Mouse (Mus musculus): ENCODE data around the gene Cnot1. TPM values are rescaled to one million over a fixed set of nuclear protein-coding genes. Genes with fewer than 3 reads are reported as not detected.

Cnot1 gene
- polyA plus RNA-seq, 1 experiment from 2014 or later = 109 TPM

- no peaks in the 10 kb centered on the region for H3K4me1 ChIP-seq (ENCODE audit: control insufficient read depth, insufficient read depth, low read length)
- 83% methylated on average over 3 of the region's 3 CpGs for WGBS
Measured at GRCm38 (mm10) chr8:95822699-95823098, 15.4 kb upstream of the Cnot1 start.

GRCm38 (mm10) chr8:95822096-95822495 is 14.8 kb upstream of the Cnot1 start:
- H3K4me3 ChIP-seq (ENCODE audit: low read depth, low read length) = no peak overlapping the region
- H3K27ac ChIP-seq (ENCODE audit: low read depth, low read length) = no peak overlapping the region
- 75% methylated on average over 5 of the region's 5 CpGs for WGBS
- no peak for ATAC-seq (ENCODE audit: low FRiP score)
- no peaks in the 10 kb centered on the region for H3K36me3 ChIP-seq (ENCODE audit: control insufficient read depth, insufficient read depth, low read length)
- H3K9me3 ChIP-seq (ENCODE audit: control insufficient read depth, low read length) = no peaks in the 10 kb centered on the region
- no peaks in the 10 kb centered on the region for H3K4me1 ChIP-seq (ENCODE audit: control insufficient read depth, insufficient read depth, low read length)
- no peak overlapping the region for H3K4me2 ChIP-seq
- DNase-seq (ENCODE audit: low spot score, missing footprints) = no peak
- H3K9ac ChIP-seq (ENCODE audit: low read length) = no peak overlapping the region
- no peaks in the 10 kb centered on the region for H3K27me3 ChIP-seq (ENCODE audit: control insufficient read depth, insufficient read depth, low read length)

More at GRCm38 (mm10) chr8:95822699-95823098, 15.4 kb upstream of the Cnot1 start:
- DNase-seq (ENCODE audit: low spot score, missing footprints) (no peak), ATAC-seq (ENCODE audit: low FRiP score) (no peak)
- H3K9me3 ChIP-seq (ENCODE audit: control insufficient read depth, low read length) = no peaks in the 10 kb centered on the region
- H3K36me3 ChIP-seq (ENCODE audit: control insufficient read depth, insufficient read depth, low read length) = no peaks in the 10 kb centered on the region
- no peak overlapping the region for H3K4me2 ChIP-seq
- H3K4me3 ChIP-seq (ENCODE audit: low read depth, low read length) = no peak overlapping the region
- no peaks in the 10 kb centered on the region for H3K27me3 ChIP-seq (ENCODE audit: control insufficient read depth, insufficient read depth, low read length)
- H3K27ac ChIP-seq (ENCODE audit: low read depth, low read length) = no peak overlapping the region
- no peak overlapping the region for H3K9ac ChIP-seq (ENCODE audit: low read length)

GRCm38 (mm10) chr8:95821266-95821665 is 14.0 kb upstream of the Cnot1 start:
- Histone ChIP-seq H3K4me3 (ENCODE audit: low read depth, low read length) (no peak overlapping the region), H3K4me1 (ENCODE audit: control insufficient read depth, insufficient read depth, low read length) (no peaks in the 10 kb centered on the region), H3K27me3 (ENCODE audit: control insufficient read depth, insufficient read depth, low read length) (no peaks in the 10 kb centered on the region), H3K4me2 (no peak overlapping the region), H3K27ac (ENCODE audit: low read depth, low read length) (no peak overlapping the region), H3K9ac (ENCODE audit: low read length) (no peak overlapping the region), H3K9me3 (ENCODE audit: control insufficient read depth, low read length) (no peaks in the 10 kb centered on the region), H3K36me3 (ENCODE audit: control insufficient read depth, insufficient read depth, low read length) (no peaks in the 10 kb centered on the region)
- ATAC-seq (ENCODE audit: low FRiP score) (no peak), DNase-seq (ENCODE audit: low spot score, missing footprints) (no peak)
- WGBS = 92% methylated on average over 6 of the region's 6 CpGs

GRCm38 (mm10) chr8:95818211-95818610 is 10.9 kb upstream of the Cnot1 start:
- H3K27ac ChIP-seq (ENCODE audit: low read depth, low read length) = no peak overlapping the region
- H3K9ac ChIP-seq (ENCODE audit: low read length) = no peak overlapping the region
- no peak overlapping the region for H3K4me2 ChIP-seq
- WGBS = 39% methylated on average over 1 of the region's 1 CpGs
- ATAC-seq (ENCODE audit: low FRiP score) (no peak), DNase-seq (ENCODE audit: low spot score, missing footprints) (no peak)
- H3K36me3 ChIP-seq (ENCODE audit: control insufficient read depth, insufficient read depth, low read length) = no peaks in the 10 kb centered on the region
- H3K4me3 ChIP-seq (ENCODE audit: low read depth, low read length) = no peak overlapping the region
- no peaks in the 10 kb centered on the region for H3K9me3 ChIP-seq (ENCODE audit: control insufficient read depth, low read length)
- H3K4me1 ChIP-seq (ENCODE audit: control insufficient read depth, insufficient read depth, low read length) = no peaks in the 10 kb centered on the region
- no peaks in the 10 kb centered on the region for H3K27me3 ChIP-seq (ENCODE audit: control insufficient read depth, insufficient read depth, low read length)

- ATAC-seq (ENCODE audit: low FRiP score) (no peak), DNase-seq (ENCODE audit: low spot score, missing footprints) (no peak)
- no peak overlapping the region for H3K4me3 ChIP-seq (ENCODE audit: low read depth, low read length)
- no peaks in the 10 kb centered on the region for H3K36me3 ChIP-seq (ENCODE audit: control insufficient read depth, insufficient read depth, low read length)
- no peaks in the 10 kb centered on the region for H3K4me1 ChIP-seq (ENCODE audit: control insufficient read depth, insufficient read depth, low read length)
- WGBS = 61% methylated on average over 3 of the region's 3 CpGs
- no peak overlapping the region for H3K4me2 ChIP-seq
- no peaks in the 10 kb centered on the region for H3K27me3 ChIP-seq (ENCODE audit: control insufficient read depth, insufficient read depth, low read length)
- no peaks in the 10 kb centered on the region for H3K9me3 ChIP-seq (ENCODE audit: control insufficient read depth, low read length)
- H3K27ac ChIP-seq (ENCODE audit: low read depth, low read length) = no peak overlapping the region
- no peak overlapping the region for H3K9ac ChIP-seq (ENCODE audit: low read length)
Measured at GRCm38 (mm10) chr8:95817597-95817996, 10.3 kb upstream of the Cnot1 start.

GRCm38 (mm10) chr8:95816044-95816708 is 8.9 kb upstream of the Cnot1 start:
- no peak for ATAC-seq (ENCODE audit: low FRiP score)
- no peaks in the 10 kb centered on the region for H3K4me1 ChIP-seq (ENCODE audit: control insufficient read depth, insufficient read depth, low read length)
- no peak overlapping the region for H3K9ac ChIP-seq (ENCODE audit: low read length)
- DNase-seq (ENCODE audit: low spot score, missing footprints) = peak; percentile 26
- 51% methylated on average over 6 of the region's 6 CpGs for WGBS
- no peaks in the 10 kb centered on the region for H3K9me3 ChIP-seq (ENCODE audit: control insufficient read depth, low read length)
- no peak overlapping the region for H3K27ac ChIP-seq (ENCODE audit: low read depth, low read length)
- H3K4me2 ChIP-seq = no peak overlapping the region
- no peak overlapping the region for H3K4me3 ChIP-seq (ENCODE audit: low read depth, low read length)
- no peaks in the 10 kb centered on the region for H3K27me3 ChIP-seq (ENCODE audit: control insufficient read depth, insufficient read depth, low read length)
- no peaks in the 10 kb centered on the region for H3K36me3 ChIP-seq (ENCODE audit: control insufficient read depth, insufficient read depth, low read length)

GRCm38 (mm10) chr8:95810184-95810591 is 2.9 kb upstream of the Cnot1 start:
- Histone ChIP-seq H3K4me1 (ENCODE audit: control insufficient read depth, insufficient read depth, low read length) (peaks cover 8% of the 10 kb centered on the region), H3K4me2 (no peak overlapping the region), H3K9ac (ENCODE audit: low read length) (no peak overlapping the region), H3K36me3 (ENCODE audit: control insufficient read depth, insufficient read depth, low read length) (no peaks in the 10 kb centered on the region), H3K27me3 (ENCODE audit: control insufficient read depth, insufficient read depth, low read length) (no peaks in the 10 kb centered on the region), H3K9me3 (ENCODE audit: control insufficient read depth, low read length) (no peaks in the 10 kb centered on the region), H3K4me3 (ENCODE audit: low read depth, low read length) (no peak overlapping the region), H3K27ac (ENCODE audit: low read depth, low read length) (no peak overlapping the region)
- DNase-seq (ENCODE audit: low spot score, missing footprints) = peak; percentile 26
- 62% methylated on average over 3 of the region's 3 CpGs for WGBS
- no peak for ATAC-seq (ENCODE audit: low FRiP score)

- WGBS = 89% methylated on average over 5 of the region's 5 CpGs
- ATAC-seq (ENCODE audit: low FRiP score) (no peak), DNase-seq (ENCODE audit: low spot score, missing footprints) (no peak)
- Histone ChIP-seq H3K9ac (ENCODE audit: low read length) (no peak overlapping the region), H3K9me3 (ENCODE audit: control insufficient read depth, low read length) (no peaks in the 10 kb centered on the region), H3K27me3 (ENCODE audit: control insufficient read depth, insufficient read depth, low read length) (no peaks in the 10 kb centered on the region), H3K4me2 (no peak overlapping the region), H3K4me3 (ENCODE audit: low read depth, low read length) (no peak overlapping the region), H3K4me1 (ENCODE audit: control insufficient read depth, insufficient read depth, low read length) (peaks cover 8% of the 10 kb centered on the region), H3K27ac (ENCODE audit: low read depth, low read length) (no peak overlapping the region), H3K36me3 (ENCODE audit: control insufficient read depth, insufficient read depth, low read length) (no peaks in the 10 kb centered on the region)
Measured at GRCm38 (mm10) chr8:95809116-95809515, 1.9 kb upstream of the Cnot1 start.

GRCm38 (mm10) chr8:95808631-95809030 is 1.4 kb upstream of the Cnot1 start:
- 87% methylated on average over 4 of the region's 4 CpGs for WGBS

More at GRCm38 (mm10) chr8:95808631-95809030, 1.4 kb upstream of the Cnot1 start:
- no peak overlapping the region for H3K4me3 ChIP-seq (ENCODE audit: low read depth, low read length)
- H3K9me3 ChIP-seq (ENCODE audit: control insufficient read depth, low read length) = no peaks in the 10 kb centered on the region
- DNase-seq (ENCODE audit: low spot score, missing footprints) (peak; percentile 56), ATAC-seq (ENCODE audit: low FRiP score) (no peak)
- H3K27me3 ChIP-seq (ENCODE audit: control insufficient read depth, insufficient read depth, low read length) = no peaks in the 10 kb centered on the region
- no peak overlapping the region for H3K27ac ChIP-seq (ENCODE audit: low read depth, low read length)
- no peak overlapping the region for H3K9ac ChIP-seq (ENCODE audit: low read length)
- peaks cover 8% of the 10 kb centered on the region for H3K4me1 ChIP-seq (ENCODE audit: control insufficient read depth, insufficient read depth, low read length)
- no peak overlapping the region for H3K4me2 ChIP-seq
- no peaks in the 10 kb centered on the region for H3K36me3 ChIP-seq (ENCODE audit: control insufficient read depth, insufficient read depth, low read length)
